Mouse (Mus musculus) lung, adult 2 months (tissue): ENCODE results near the gene AI182371.

ENCODE experiments used
- CTCF ChIP-seq: fragments of 200-500 bp; IDR thresholded peaks from 2 replicates; pipeline ENCODE4 v1.5.1; 2011; ENCODE audit warnings: mild to moderate bottlenecking, low read length, control low read depth; ENCODE audit not compliant: insufficient read depth
- POLR2A ChIP-seq: fragments of 200-500 bp; IDR thresholded peaks from 2 replicates; pipeline ENCODE4 v1.6.1; 2011; ENCODE audit warnings: low read depth, mild to moderate bottlenecking, control low read depth, low read length, borderline replicate concordance; ENCODE audit errors: extremely low read depth

DNA sequence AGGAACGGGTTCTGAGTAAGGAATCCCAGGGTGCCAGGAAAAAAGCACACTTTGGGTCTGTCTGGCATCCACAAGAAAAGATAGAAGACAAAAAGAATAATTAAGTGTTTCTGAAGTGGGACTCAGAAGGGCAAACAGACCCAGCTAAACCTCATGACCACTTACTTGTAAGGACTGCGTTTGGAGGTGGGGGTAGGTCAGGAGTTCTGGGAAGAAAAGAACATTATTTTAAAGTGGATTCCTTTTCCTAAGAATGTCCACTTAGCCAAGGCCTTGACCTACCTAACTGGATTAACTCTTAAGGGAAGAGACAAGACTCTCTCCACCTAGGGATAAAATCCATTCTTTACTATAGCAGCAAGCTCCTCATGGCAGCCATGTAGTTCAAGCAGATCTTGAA is 28.8 kb downstream of the AI182371 start:
- TF ChIP-seq CTCF, result no peak
- no peak for TF ChIP-seq POLR2A
